In the genomic region with DNA sequence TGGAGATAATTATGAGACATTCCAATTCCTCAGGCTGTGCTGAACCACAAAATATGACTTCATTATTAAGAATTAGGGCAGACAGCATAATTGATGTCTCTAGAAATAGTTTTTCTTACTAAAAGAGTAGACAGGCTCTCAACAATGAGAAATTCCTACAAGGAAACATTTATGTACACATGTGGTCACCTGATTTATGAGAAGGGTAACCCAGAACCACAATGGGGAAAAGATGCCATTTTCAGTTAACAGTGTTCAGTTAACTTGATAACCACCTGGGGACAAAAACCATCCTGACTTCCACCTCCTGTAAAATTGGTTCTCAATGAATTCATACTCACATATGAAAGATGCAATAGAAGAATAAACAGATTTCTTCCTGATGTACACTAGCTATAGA, we compare ENCODE assay signal across 20 mouse cellular contexts.
A peak's percentile ranks its signal among the peaks of the same experiment; 100 is the strongest.
DNase-seq lines count a peak whose midpoint lies in the region; ATAC-seq and TF ChIP-seq lines count a peak whose summit lies in the region.
"Had no signal": no experiment of that assay in that cellular context is flagged by ENCODE, and none has a peak within 500 bp of the region (broad histone marks: within the 10 kb centered on the region; RNA-seq: fewer than 3 reads in every experiment).

No protein-coding gene starts in this region.

- TF ChIP-seq CTCF in embryonic fibroblast, embryonic 13.5 days (IDR thresholded peaks at IDR 0.05; ENCODE audit: borderline replicate concordance, insufficient read depth, low read length): no peak

- peak overlapping the region; percentile 66; the same call in 1 of the 2 replicates for H3K27ac ChIP-seq in embryonic fibroblast, embryonic 13.5 days (ENCODE audit: insufficient read depth, low read length)

- no peaks in the 10 kb centered on the region for H3K4me1 ChIP-seq in embryonic fibroblast, embryonic 13.5 days (ENCODE audit: control insufficient read depth, insufficient read depth, low read length)

- no peak overlapping the region for H3K4me3 ChIP-seq in embryonic fibroblast, embryonic 13.5 days (ENCODE audit: insufficient read depth, low read length)

- peak; percentile 82 for DNase-seq in Muller cell, postnatal 12 days (ENCODE audit: inconsistent ontology term)
- no peak for DNase-seq in lung, adult 18-20 months
- DNase-seq in neural tube, embryonic 10.5 days (ENCODE audit: extremely low spot score, low spot score): no peak
- DNase-seq: adrenal gland, adult 2 months; adrenal gland, adult 8-10 months; adrenal gland, postnatal 10 days; adrenal gland, postnatal 14 days; adrenal gland, postnatal 25 days; adrenal gland, postnatal 36 days; B cell, adult 2 months; cerebellum, adult 11 months; cerebellum, adult 11-12 months; cerebellum, adult 18-20 months; cerebellum, adult 2 months; cerebellum, adult 8-10 months had no signal

- TF ChIP-seq POLR2A in embryonic fibroblast, embryonic 13.5 days (IDR thresholded peaks at IDR 0.05; ENCODE audit: low read depth, low read length): no peak

- ATAC-seq in hematopoietic stem cell, adult 5-6 weeks (replicated peaks in 1 of 2; ENCODE audit: insufficient read depth in 1 of 2, low FRiP score in 2 of 2, low TSS enrichment in 1 of 2, low read depth in 1 of 2, poor library complexity in 2 of 2, severe bottlenecking in 2 of 2): peak; percentile 58 to 81
- ATAC-seq in CD4-positive, CD25-positive, alpha-beta regulatory T cell, adult 4 months: no peak
- ATAC-seq: activated CD4-positive, CD25-positive, alpha-beta regulatory T cell, adult 4 months; Patski had no signal
